Mouse (Mus musculus): ENCODE data around the gene Unc5b. TPM values are rescaled to one million over a fixed set of nuclear protein-coding genes. Genes with fewer than 3 reads are reported as not detected.

Unc5b gene
- total RNA-seq, 2 experiments from 2014 or later: 14.0 to 14.1 TPM

GRCm38 (mm10) chr10:60718491-60718890 lies 112.9 kb downstream of the Unc5b start:
- DNase-seq: no peak

- no peak for DNase-seq
Observed at GRCm38 (mm10) chr10:60716449-60716848, 114.9 kb downstream of the Unc5b start.

Other genes starting within 250 kb of the Unc5b start
- 1 to 10 TPM; 1.7 to 3.5 TPM for gene Cdh23, start 135.1 kb downstream of the Unc5b start, total RNA-seq (2021)
- 10 to 100 TPM; 14.2 to 17.7 TPM for gene Slc29a3, start 78.8 kb downstream of the Unc5b start, total RNA-seq (2021)